Mouse (Mus musculus) lung, adult 2 months (tissue): ENCODE results near the gene Pum1.

ENCODE experiments used
- CTCF ChIP-seq: fragments of 200-500 bp; IDR thresholded peaks from 2 replicates; pipeline ENCODE4 v1.5.1; 2011; ENCODE audit warnings: mild to moderate bottlenecking, low read length, control low read depth; ENCODE audit not compliant: insufficient read depth
- POLR2A ChIP-seq: fragments of 200-500 bp; IDR thresholded peaks from 2 replicates; pipeline ENCODE4 v1.6.1; 2011; ENCODE audit warnings: low read depth, mild to moderate bottlenecking, control low read depth, low read length, borderline replicate concordance; ENCODE audit errors: extremely low read depth

DNA sequence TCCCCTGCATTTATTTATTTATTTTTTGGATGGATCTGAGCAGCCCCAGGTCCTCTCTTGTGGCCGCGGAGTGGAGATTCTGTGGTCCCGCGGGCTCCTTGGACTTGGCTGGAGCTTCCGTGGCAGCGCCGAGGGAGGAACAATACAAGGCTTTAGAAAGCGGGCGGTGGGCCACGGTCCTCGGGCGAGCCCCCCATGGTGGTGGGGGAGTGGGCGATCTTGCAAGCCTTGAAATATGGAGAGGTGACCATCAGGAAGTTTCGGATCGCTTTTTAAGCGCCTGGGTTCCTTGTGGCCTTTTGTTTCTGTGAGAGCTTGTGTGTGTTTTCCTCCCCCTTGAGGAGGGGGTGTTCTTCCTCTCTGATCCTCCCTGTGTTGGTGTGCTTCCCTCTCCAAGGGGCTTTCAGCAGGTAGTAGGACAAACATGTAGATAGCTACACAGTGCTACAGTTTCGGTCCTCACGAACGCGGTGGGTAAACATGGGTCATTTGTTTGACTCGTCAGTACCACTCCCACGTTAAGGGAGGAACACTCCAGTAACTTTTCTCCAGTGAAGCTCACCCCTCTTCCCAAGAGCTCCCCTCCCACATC, 785 bp downstream of the Pum1 start:
- no peak for TF ChIP-seq POLR2A
- TF ChIP-seq CTCF = no peak
